Mouse (Mus musculus) inflammation-experienced regulatory T-cells, adult 6 months (primary cell): ENCODE data around the gene Srsf3. TPM values are rescaled to one million over a fixed set of nuclear protein-coding genes. Genes with fewer than 3 reads are reported as not detected.
"Not testable (repeated sequence)": the region's sequence is repeated elsewhere in the genome, so short reads cannot be mapped to it uniquely, and the experiment has no call there.

Experiments
- ATAC-seq: one replicate; pipeline ENCODE4 v1.8.0; 2017
- polyA plus RNA-seq, 3 experiments: library from polyadenylated mRNA; unstranded; fragments of 100-300 nt; shearing (Covaris generic); gene quantifications; one replicate each; pipeline ENCODE4 v1.2.1; 2017

Srsf3 gene
- polyA plus RNA-seq, result 100 to 1,000 TPM; 296 to 519 (median 387) TPM

GRCm38 (mm10) chr17:29032274-29033069 lies at the start of gene Srsf3:
Gene Srsf3 (plus strand): TSS chr17:29032628.
- ATAC-seq, result peak; percentile 92

- ATAC-seq, result no peak
These were observed 47.6 kb upstream of the Srsf3 start for GRCm38 (mm10) chr17:28984724-28985420.

- ATAC-seq, result no peak
These were observed 45.6 kb upstream of the Srsf3 start for GRCm38 (mm10) chr17:28986833-28987232.

GRCm38 (mm10) chr17:28987713-28988112 lies 44.7 kb upstream of the Srsf3 start:
- ATAC-seq, result peak; percentile 52

GRCm38 (mm10) chr17:28988291-28988690 lies 44.1 kb upstream of the Srsf3 start:
- ATAC-seq, result no peak

- no peak for ATAC-seq
These were observed 43.4 kb upstream of the Srsf3 start for GRCm38 (mm10) chr17:28988996-28989395.

- no peak for ATAC-seq
These were observed 42.4 kb upstream of the Srsf3 start for GRCm38 (mm10) chr17:28990060-28990459.

GRCm38 (mm10) chr17:28991286-28991685 lies 41.1 kb upstream of the Srsf3 start:
- no peak for ATAC-seq

GRCm38 (mm10) chr17:28992105-28992504 lies 40.3 kb upstream of the Srsf3 start:
- ATAC-seq, result no peak

GRCm38 (mm10) chr17:28993004-28993403 lies 39.4 kb upstream of the Srsf3 start:
- not testable (repeated sequence) for ATAC-seq

- no peak for ATAC-seq
These were observed 37.8 kb upstream of the Srsf3 start for GRCm38 (mm10) chr17:28994615-28995014.

- ATAC-seq, result no peak
These were observed 32.0 kb upstream of the Srsf3 start for GRCm38 (mm10) chr17:29000465-29000864.

- ATAC-seq, result no peak
These were observed 28.7 kb upstream of the Srsf3 start for GRCm38 (mm10) chr17:29003740-29004139.

- ATAC-seq, result no peak
These were observed 27.4 kb upstream of the Srsf3 start for GRCm38 (mm10) chr17:29005002-29005401.

GRCm38 (mm10) chr17:29006812-29007211 lies 25.6 kb upstream of the Srsf3 start:
- no peak for ATAC-seq

- peak; percentile 17 for ATAC-seq
These were observed 25.2 kb upstream of the Srsf3 start for GRCm38 (mm10) chr17:29007243-29007640.

GRCm38 (mm10) chr17:29007641-29008325 lies 24.6 kb upstream of the Srsf3 start, which contains the start of gene Stk38:
Gene Stk38 (minus strand): TSS chr17:29007995.
- peak; percentile 76 for ATAC-seq

- ATAC-seq, result no peak
These were observed 24.1 kb upstream of the Srsf3 start for GRCm38 (mm10) chr17:29008326-29008650.

- ATAC-seq, result no peak
These were observed 23.2 kb upstream of the Srsf3 start for GRCm38 (mm10) chr17:29009181-29009580.

GRCm38 (mm10) chr17:29014235-29014634 lies 18.2 kb upstream of the Srsf3 start:
- no peak for ATAC-seq

- ATAC-seq, result no peak
These were observed 16.8 kb upstream of the Srsf3 start for GRCm38 (mm10) chr17:29015638-29016037.

- no peak for ATAC-seq
These were observed 15.7 kb upstream of the Srsf3 start for GRCm38 (mm10) chr17:29016705-29017104.

GRCm38 (mm10) chr17:29018292-29018984 lies 14.0 kb upstream of the Srsf3 start:
- ATAC-seq, result no peak
